In the genomic region with DNA sequence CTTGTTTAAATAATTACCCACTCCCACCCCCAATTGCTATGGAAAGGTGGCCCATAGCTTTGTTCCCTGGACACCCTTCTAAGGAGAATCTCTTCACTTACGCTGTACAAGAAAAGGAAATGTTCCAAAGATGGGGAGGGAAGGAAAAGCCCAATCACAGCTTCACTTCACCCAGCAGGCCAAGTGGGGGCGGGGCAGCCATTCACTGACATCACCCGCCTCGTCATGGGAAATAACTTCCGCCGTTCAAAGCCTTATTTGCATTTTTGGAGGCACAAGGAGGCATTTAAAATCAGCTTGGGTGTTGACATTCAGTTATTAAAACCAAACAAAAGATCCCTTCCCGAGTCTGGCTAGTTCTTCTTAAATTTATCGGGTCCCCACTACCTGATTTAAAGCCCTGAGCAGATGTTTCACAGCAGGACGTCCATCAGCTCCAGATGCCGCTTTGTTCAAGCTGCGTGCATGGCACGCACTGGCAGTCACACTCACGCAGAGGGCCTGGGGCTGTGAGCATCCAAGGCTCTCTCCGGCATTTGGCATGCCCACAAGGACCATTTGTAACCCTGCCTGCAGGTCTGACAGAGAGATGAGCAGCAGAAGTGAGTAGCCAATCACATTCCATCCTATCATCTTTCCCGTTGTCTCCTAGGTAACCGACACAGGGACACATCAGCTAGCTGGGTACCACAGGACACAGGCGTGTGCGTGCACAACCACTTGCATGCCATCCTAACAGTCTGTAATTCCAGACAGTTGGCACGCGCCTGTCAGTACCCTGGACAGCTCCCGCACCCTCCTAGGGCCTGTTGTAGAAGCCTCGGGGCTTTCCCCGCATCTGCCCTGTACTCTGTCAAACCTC, we compare ENCODE assay signal across 8 mouse cellular contexts. TPM values are rescaled to one million over a fixed set of nuclear protein-coding genes. Genes with fewer than 3 reads are reported as not detected.
DNase-seq lines count a peak whose midpoint lies in the region; ATAC-seq lines count a peak whose summit lies in the region.
"Had no signal": no experiment of that assay in that cellular context is flagged by ENCODE, and none has a peak within 500 bp of the region (broad histone marks: within the 10 kb centered on the region; RNA-seq: fewer than 3 reads in every experiment).

No protein-coding gene starts in this region.

- WGBS in hindbrain, embryonic 16.5 days: 3% methylated on average over 23 of the region's 23 CpGs
- 1% methylated on average over 23 of the region's 23 CpGs for WGBS in midbrain, embryonic 16.5 days

- H3K27me3 ChIP-seq in hindbrain, embryonic 16.5 days (replicated peaks; ENCODE audit: control insufficient read depth, insufficient read depth, low read length): peaks cover 3% of the 10 kb centered on the region
- H3K27me3 ChIP-seq in midbrain, embryonic 16.5 days (ENCODE audit: control insufficient read depth, insufficient read depth, low read depth, low read length): peaks cover 5% of the 10 kb centered on the region; the same call in 1 of the 2 replicates

- ATAC-seq in frontal cortex, adult (ENCODE audit: low TSS enrichment): peak; percentile 87
- ATAC-seq in hindbrain, embryonic 16.5 days: peak; percentile 89
- ATAC-seq in midbrain, embryonic 16.5 days: peak; percentile 93

- peak overlapping the region; percentile 36 for H3K4me3 ChIP-seq in hindbrain, embryonic 16.5 days (ENCODE audit: low read length)
- H3K4me3 ChIP-seq in midbrain, embryonic 16.5 days (ENCODE audit: low read depth, low read length): peak overlapping the region; percentile 40
- H3K4me3 ChIP-seq: heart, embryonic 13.5 days had no signal

- H3K9me3 ChIP-seq in hindbrain, embryonic 16.5 days (ENCODE audit: control insufficient read depth, low read length): no peaks in the 10 kb centered on the region
- H3K9me3 ChIP-seq in midbrain, embryonic 16.5 days (replicated peaks; ENCODE audit: control insufficient read depth, low read length, poor library complexity, severe bottlenecking): no peaks in the 10 kb centered on the region
- H3K9me3 ChIP-seq: heart, embryonic 13.5 days had no signal

- intact Hi-C loops in left cerebral cortex, postnatal 14 days (cut with DNase I): no loop called here

- H3K4me2 ChIP-seq in hindbrain, embryonic 16.5 days (ENCODE audit: low read length): peak overlapping the region; percentile 58
- H3K4me2 ChIP-seq in midbrain, embryonic 16.5 days (ENCODE audit: low read length): peak overlapping the region; percentile 65
- H3K4me2 ChIP-seq: heart, embryonic 13.5 days had no signal

- H3K9ac ChIP-seq in hindbrain, embryonic 16.5 days (ENCODE audit: low read depth, low read length): peak overlapping the region; percentile 65
- peak overlapping the region; percentile 65 for H3K9ac ChIP-seq in midbrain, embryonic 16.5 days (ENCODE audit: low read depth, low read length)
- H3K9ac ChIP-seq: heart, embryonic 13.5 days had no signal

- H3K36me3 ChIP-seq in hindbrain, embryonic 16.5 days (ENCODE audit: control insufficient read depth, insufficient read depth, low read length): no peaks in the 10 kb centered on the region
- no peaks in the 10 kb centered on the region for H3K36me3 ChIP-seq in midbrain, embryonic 16.5 days (ENCODE audit: control insufficient read depth, insufficient read depth, low read length)
- H3K36me3 ChIP-seq: heart, embryonic 13.5 days had no signal

- peak overlapping the region; percentile 86 for H3K27ac ChIP-seq in hindbrain, embryonic 16.5 days (ENCODE audit: low read depth, low read length)
- H3K27ac ChIP-seq in midbrain, embryonic 16.5 days (ENCODE audit: low read length): peak overlapping the region; percentile 94
- H3K27ac ChIP-seq: heart, embryonic 13.5 days had no signal

- DNase-seq in Muller cell, postnatal 12 days (ENCODE audit: inconsistent ontology term): peak; percentile 70
- peak; percentile 84 to 86 for DNase-seq in adrenal gland, postnatal 36 days
- DNase-seq in left cerebral cortex, postnatal 14 days (ENCODE audit: low spot score in 2 of 2): peak; percentile 78 to 88
- DNase-seq in testis, postnatal 10 days (ENCODE audit: low spot score): peak; percentile 87

- H3K4me1 ChIP-seq in hindbrain, embryonic 16.5 days (ENCODE audit: control insufficient read depth, insufficient read depth, low read depth, low read length): peaks cover 28% of the 10 kb centered on the region
- peaks cover 30% of the 10 kb centered on the region for H3K4me1 ChIP-seq in midbrain, embryonic 16.5 days (ENCODE audit: control insufficient read depth, insufficient read depth, low read length)

RNA-seq across cellular contexts. Expression of a gene that starts 12.2 kb away (rescaled TPM):
- 1 to 10 TPM; 1.2 to 1.7 TPM for total RNA-seq in adrenal gland, postnatal 36 days (2021)
- 6.3 and 8.2 TPM in 2 replicates for polyA plus RNA-seq in hindbrain, embryonic 16.5 days (2015; fragmentation: Nextera tagmentation; extraction: Ambion mirVana)
- total RNA-seq in left cerebral cortex, postnatal 14 days (2021): 10 to 100 TPM; 14.1 to 14.9 TPM
- 7.8 and 10.1 TPM in 2 replicates for polyA plus RNA-seq in midbrain, embryonic 16.5 days (2015; fragmentation: Nextera tagmentation; extraction: Ambion mirVana)

RNA-seq across cellular contexts. Expression of a gene that starts 38.6 kb away (rescaled TPM):
- total RNA-seq in adrenal gland, postnatal 36 days (2021): 10 to 100 TPM; 34.0 to 51.6 TPM
- polyA plus RNA-seq in hindbrain, embryonic 16.5 days (2015; fragmentation: Nextera tagmentation; extraction: Ambion mirVana): 31.1 and 33.1 TPM in 2 replicates
- total RNA-seq in left cerebral cortex, postnatal 14 days (2021): 10 to 100 TPM; 19.5 to 21.3 TPM
- 36.2 and 45.2 TPM in 2 replicates for polyA plus RNA-seq in midbrain, embryonic 16.5 days (2015; fragmentation: Nextera tagmentation; extraction: Ambion mirVana)

Comparison
In these comparisons a context has a peak if more than half of its experiments do, and no peak if none do; other contexts are left out.
1. Peak in every context shown above with its lines: DNase-seq, ATAC-seq, H3K4me3 ChIP-seq and H3K27ac ChIP-seq.
2. RNA of a gene that starts 12.2 kb away (total RNA-seq): 14.1 to 14.9 TPM in left cerebral cortex, postnatal 14 days; 1.2 to 1.7 TPM in adrenal gland, postnatal 36 days; every median in the first group is over 4 times any median in the second.